Mouse (Mus musculus) ES-Bruce4 (cell line): ENCODE results near the gene Glyctk.

Experiments
- CTCF ChIP-seq: IDR thresholded peaks from one replicate; pipeline ENCODE4 v1.8.1; 2011; ENCODE audit warnings: low read depth, low read length
- EP300 ChIP-seq: IDR thresholded peaks from 2 replicates; pipeline ENCODE4 v1.6.1; 2011; ENCODE audit warnings: low read depth, low read length; ENCODE audit not compliant: insufficient read depth
- POLR2A ChIP-seq: IDR thresholded peaks from one replicate; pipeline ENCODE4 v1.8.1; 2011; ENCODE audit warnings: low read length; ENCODE audit not compliant: insufficient read depth

DNA sequence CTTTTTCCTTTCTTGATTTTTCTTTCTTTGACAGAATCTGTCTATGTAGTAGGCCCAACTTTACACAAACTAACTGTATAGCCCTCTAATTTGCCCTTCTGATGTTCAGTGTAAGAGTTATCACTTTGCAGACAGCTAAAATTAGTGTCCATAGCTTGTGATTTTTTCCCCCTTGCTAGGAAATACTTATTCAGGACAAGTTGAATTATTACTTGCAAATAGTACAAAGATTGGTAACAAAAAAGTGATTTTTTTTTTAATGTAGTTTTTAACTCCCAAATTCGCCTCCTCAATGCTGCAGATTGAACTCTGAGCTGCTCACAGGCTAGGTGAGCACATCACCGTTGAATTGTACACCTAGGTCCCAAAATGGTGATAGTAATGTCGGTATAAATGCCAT is 22.0 kb upstream of the Glyctk start:
- TF ChIP-seq CTCF (no peak), EP300 (no peak), POLR2A (no peak)
